ENCODE assay signal across 20 mouse cellular contexts in genomic region chr10:42341815-42342457, GRCm38 (mm10).
A peak's percentile ranks its signal among the peaks of the same experiment; 100 is the strongest.
DNase-seq lines count a peak whose midpoint lies in the region; ATAC-seq and TF ChIP-seq lines count a peak whose summit lies in the region.
"Had no signal": no experiment of that assay in that cellular context is flagged by ENCODE, and none has a peak within 500 bp of the region (broad histone marks: within the 10 kb centered on the region; RNA-seq: fewer than 3 reads in every experiment).

No protein-coding gene starts in this region.

- H3K9ac ChIP-seq in liver, adult 2 months (ENCODE audit: low read depth, low read length) = no peak overlapping the region
- no peak overlapping the region for H3K9ac ChIP-seq in neural tube, embryonic 13.5 days
- H3K9ac ChIP-seq in neural tube, embryonic 15.5 days (replicated peaks) = no peak overlapping the region
- no peak overlapping the region for H3K9ac ChIP-seq in stomach, embryonic 15.5 days
- H3K9ac ChIP-seq: embryonic facial prominence, embryonic 12.5 days; forebrain, embryonic 15.5 days; heart, embryonic 13.5 days had no signal

- peaks cover 5% of the 10 kb centered on the region; the same call in 1 of the 2 replicates for H3K4me1 ChIP-seq in liver, adult 2 months (ENCODE audit: control insufficient read depth, insufficient read depth, low read length)
- H3K4me1 ChIP-seq in neural tube, embryonic 13.5 days (replicated peaks) = peaks cover 35% of the 10 kb centered on the region
- peaks cover 32% of the 10 kb centered on the region for H3K4me1 ChIP-seq in neural tube, embryonic 15.5 days
- H3K4me1 ChIP-seq in stomach, embryonic 15.5 days = 0 out of 2 replicates have a peak, but pooled peaks cover 5% of the 10 kb centered on the region

- H3K4me3 ChIP-seq in liver, adult 2 months (ENCODE audit: insufficient read depth, low read depth, low read length) = no peak overlapping the region
- H3K4me3 ChIP-seq in neural tube, embryonic 13.5 days = no peak overlapping the region
- no peak overlapping the region for H3K4me3 ChIP-seq in neural tube, embryonic 15.5 days (replicated peaks)
- no peak overlapping the region for H3K4me3 ChIP-seq in stomach, embryonic 15.5 days (replicated peaks)
- H3K4me3 ChIP-seq: embryonic facial prominence, embryonic 12.5 days; forebrain, embryonic 15.5 days; heart, embryonic 13.5 days had no signal

- H3K27ac ChIP-seq in liver, adult 2 months (replicated peaks; ENCODE audit: insufficient read depth, low read depth, low read length) = no peak overlapping the region
- H3K27ac ChIP-seq in neural tube, embryonic 13.5 days (replicated peaks) = no peak overlapping the region
- H3K27ac ChIP-seq in neural tube, embryonic 15.5 days (replicated peaks) = no peak overlapping the region
- H3K27ac ChIP-seq in stomach, embryonic 15.5 days = no peak overlapping the region
- H3K27ac ChIP-seq: embryonic facial prominence, embryonic 12.5 days; forebrain, embryonic 15.5 days; heart, embryonic 13.5 days had no signal

- ATAC-seq in neural tube, embryonic 13.5 days (ENCODE audit: low read depth) = 0 out of 2 replicates have a peak, but pooled peaks have one; percentile 20
- no peak for ATAC-seq in neural tube, embryonic 15.5 days (ENCODE audit: low FRiP score)
- ATAC-seq in stomach, embryonic 15.5 days (ENCODE audit: insufficient read depth, low FRiP score, low read depth) = peak; percentile 65; the same call in 1 of the 2 replicates
- ATAC-seq: CD4-positive, CD25-positive, alpha-beta regulatory T cell, adult 4 months; forebrain, embryonic 15.5 days had no signal

- no peaks in the 10 kb centered on the region for H3K9me3 ChIP-seq in neural tube, embryonic 13.5 days
- H3K9me3 ChIP-seq in neural tube, embryonic 15.5 days (replicated peaks) = no peaks in the 10 kb centered on the region
- no peaks in the 10 kb centered on the region for H3K9me3 ChIP-seq in stomach, embryonic 15.5 days
- H3K9me3 ChIP-seq: embryonic facial prominence, embryonic 12.5 days; forebrain, embryonic 15.5 days; G1E; heart, embryonic 13.5 days had no signal

- DNase-seq in liver, adult 2 months (ENCODE audit: extremely low read depth, low read depth, low spot score) = peak; percentile 82
- no peak for DNase-seq in liver
- no peak for DNase-seq in right cerebral cortex, postnatal 10 days (ENCODE audit: low spot score in 2 of 2)
- DNase-seq in cerebellum, adult 18-20 months = no peak
- DNase-seq: adrenal gland, adult 8-10 months; adrenal gland, postnatal 36 days; B cell, adult 2 months; cerebellum, adult 8-10 months; cerebellum, postnatal 25 days; gastrocnemius, postnatal 36 days; heart, adult 11 months; heart, postnatal 4 days had no signal

- no peak for TF ChIP-seq POLR2A in liver, adult 2 months (IDR thresholded peaks at IDR 0.05; ENCODE audit: extremely low read depth, insufficient read depth, low read length)

- 49% methylated on average over 11 of the region's 11 CpGs for WGBS in liver, adult 2 months
- WGBS in neural tube, embryonic 13.5 days = 80% methylated on average over 11 of the region's 11 CpGs
- WGBS in neural tube, embryonic 15.5 days = 83% methylated on average over 11 of the region's 11 CpGs
- WGBS in stomach, embryonic 15.5 days = 74% methylated on average over 11 of the region's 11 CpGs

- no peaks in the 10 kb centered on the region for H3K27me3 ChIP-seq in liver, adult 2 months (ENCODE audit: control insufficient read depth, insufficient read depth, low read length)
- no peaks in the 10 kb centered on the region for H3K27me3 ChIP-seq in neural tube, embryonic 13.5 days
- H3K27me3 ChIP-seq in neural tube, embryonic 15.5 days (replicated peaks) = no peaks in the 10 kb centered on the region
- no peaks in the 10 kb centered on the region for H3K27me3 ChIP-seq in stomach, embryonic 15.5 days (replicated peaks)
- H3K27me3 ChIP-seq: embryonic facial prominence, embryonic 12.5 days; heart, embryonic 13.5 days had no signal

- no peaks in the 10 kb centered on the region for H3K79me2 ChIP-seq in liver, adult 2 months (ENCODE audit: control insufficient read depth, insufficient read depth, low read length)

- H3K4me2 ChIP-seq in neural tube, embryonic 13.5 days = no peak overlapping the region
- no peak overlapping the region for H3K4me2 ChIP-seq in neural tube, embryonic 15.5 days
- no peak overlapping the region for H3K4me2 ChIP-seq in stomach, embryonic 15.5 days
- H3K4me2 ChIP-seq: embryonic facial prominence, embryonic 12.5 days; forebrain, embryonic 15.5 days; heart, embryonic 13.5 days had no signal

- peaks cover 6% of the 10 kb centered on the region; the same call in 1 of the 2 replicates for H3K36me3 ChIP-seq in liver, adult 2 months (ENCODE audit: control insufficient read depth, insufficient read depth, low read length)
- H3K36me3 ChIP-seq in neural tube, embryonic 13.5 days = no peaks in the 10 kb centered on the region
- no peaks in the 10 kb centered on the region for H3K36me3 ChIP-seq in neural tube, embryonic 15.5 days
- H3K36me3 ChIP-seq in stomach, embryonic 15.5 days = no peaks in the 10 kb centered on the region
- H3K36me3 ChIP-seq: embryonic facial prominence, embryonic 12.5 days; forebrain, embryonic 15.5 days had no signal

- no peak for TF ChIP-seq CTCF in liver, adult 2 months (IDR thresholded peaks at IDR 0.05; ENCODE audit: low read depth, low read length)
